Mouse (Mus musculus) olfactory bulb, adult 2 months (tissue): Measurements from ENCODE around the gene Ctdspl. TPM values are rescaled to one million over a fixed set of nuclear protein-coding genes. Genes with fewer than 3 reads are reported as not detected.

Source experiments
- H3K27ac ChIP-seq: fragments of 200-500 bp; 2 replicates; pipeline ENCODE4 v1.5.1; 2012; ENCODE audit warnings: low read depth, low read length; ENCODE audit not compliant: insufficient read depth
- H3K4me1 ChIP-seq: fragments of 200-500 bp; 2 replicates; pipeline ENCODE4 v1.6.1; 2012; ENCODE audit warnings: low read length; ENCODE audit not compliant: control insufficient read depth, insufficient read depth
- H3K4me3 ChIP-seq: fragments of 200-500 bp; 2 replicates; pipeline ENCODE4 v1.5.1; 2012; ENCODE audit warnings: mild to moderate bottlenecking, low read depth, low read length, moderate library complexity; ENCODE audit not compliant: insufficient read depth
- CTCF ChIP-seq: fragments of 200-500 bp; IDR thresholded peaks from 2 replicates; pipeline ENCODE4 v1.5.1; 2012; ENCODE audit warnings: low read depth, mild to moderate bottlenecking, low read length, moderate library complexity; ENCODE audit not compliant: insufficient read depth
- POLR2A ChIP-seq: fragments of 200-500 bp; IDR thresholded peaks from 2 replicates; pipeline ENCODE4 v1.6.1; 2012; ENCODE audit warnings: mild to moderate bottlenecking, low read depth, low read length, moderate library complexity; ENCODE audit not compliant: insufficient read depth
- WGBS: fragments of 180-500 bp; shearing (Covaris S2); methylation state at CpG from one replicate; pipeline ENCODE4 v1.1.7; 2018; 5-methylcytosine and 5-hydroxymethylcytosine counted together
- polyA plus RNA-seq: library from polyadenylated mRNA; stranded (reverse); fragments of >200 nt; gene quantifications from 2 replicates; pipeline ENCODE4 v1.2.4, GENCODE M21; 2012; ENCODE audit warnings: low replicate concordance; ENCODE audit not compliant: missing spikeins, insufficient read depth, insufficient read length

Gene Ctdspl
- polyA plus RNA-seq, 1 experiment: not detected

GRCm38 (mm10) chr9:118887734-118888133, 38.5 kb upstream of the Ctdspl start:
- no peaks in the 10 kb centered on the region for H3K4me1 ChIP-seq
- H3K27ac ChIP-seq: no peak overlapping the region
- TF ChIP-seq CTCF (no peak), POLR2A (no peak)
- no peak overlapping the region for H3K4me3 ChIP-seq
- WGBS: 89% methylated on average over 8 of the region's 8 CpGs

GRCm38 (mm10) chr9:118890149-118890548, 36.1 kb upstream of the Ctdspl start:
- Histone ChIP-seq H3K4me3 (no peak overlapping the region), H3K4me1 (no peaks in the 10 kb centered on the region), H3K27ac (no peak overlapping the region)
- no peak for TF ChIP-seq CTCF
- TF ChIP-seq POLR2A: no peak
- 86% methylated on average over 4 of the region's 4 CpGs for WGBS

- TF ChIP-seq CTCF (no peak), POLR2A (no peak)
- Histone ChIP-seq H3K4me1 (no peaks in the 10 kb centered on the region), H3K4me3 (no peak overlapping the region), H3K27ac (no peak overlapping the region)
- WGBS: 88% methylated on average over 2 of the region's 2 CpGs
Measured at GRCm38 (mm10) chr9:118890645-118891044, 35.6 kb upstream of the Ctdspl start.

DNA sequence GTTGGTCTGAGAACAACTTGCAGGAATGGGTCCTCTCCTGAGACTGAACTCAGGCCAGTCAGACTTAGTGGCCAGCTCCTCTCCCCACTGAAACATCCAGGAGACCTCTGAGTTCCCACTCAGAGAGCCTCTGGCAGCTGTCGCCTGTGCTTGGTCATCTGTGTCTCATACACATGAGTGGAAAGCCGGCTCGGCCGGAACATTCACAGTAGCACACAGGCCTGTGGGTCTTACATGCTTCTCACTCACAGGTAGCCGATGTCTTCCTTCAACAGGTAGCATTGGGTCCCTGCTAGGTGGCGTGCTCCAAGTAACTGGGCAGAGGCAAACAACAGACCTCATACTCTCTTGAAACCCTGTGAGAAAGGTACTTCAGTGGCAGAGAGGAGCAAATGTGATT, 35.2 kb upstream of the Ctdspl start:
- WGBS: 94% methylated on average over 6 of the region's 6 CpGs
- Histone ChIP-seq H3K4me1 (no peaks in the 10 kb centered on the region), H3K4me3 (no peak overlapping the region), H3K27ac (no peak overlapping the region)
- TF ChIP-seq CTCF (no peak), POLR2A (no peak)

DNA sequence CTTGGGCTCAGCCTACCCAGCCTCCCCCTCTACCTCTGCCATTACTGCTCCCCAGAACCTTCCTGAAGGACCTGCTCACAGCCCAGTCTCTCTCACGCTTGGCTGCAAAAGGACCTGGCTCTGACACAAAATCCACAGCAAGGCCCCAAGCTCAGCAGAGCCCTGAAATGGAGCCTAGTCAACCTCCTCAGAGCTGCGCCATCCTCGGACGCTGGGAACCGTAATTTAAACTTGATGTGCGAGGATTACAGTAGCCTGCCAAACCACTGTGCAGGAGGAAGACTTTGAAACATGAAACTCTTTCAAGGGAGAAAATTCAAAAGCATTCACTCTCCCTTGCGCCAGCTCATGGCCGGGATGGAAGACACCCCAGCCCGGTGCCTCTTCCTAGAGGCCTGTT, 34.7 kb upstream of the Ctdspl start:
- TF ChIP-seq CTCF: no peak
- TF ChIP-seq POLR2A: no peak
- WGBS: 71% methylated on average over 9 of the region's 9 CpGs
- H3K4me1 ChIP-seq: no peaks in the 10 kb centered on the region
- H3K4me3 ChIP-seq: no peak overlapping the region
- no peak overlapping the region for H3K27ac ChIP-seq

DNA sequence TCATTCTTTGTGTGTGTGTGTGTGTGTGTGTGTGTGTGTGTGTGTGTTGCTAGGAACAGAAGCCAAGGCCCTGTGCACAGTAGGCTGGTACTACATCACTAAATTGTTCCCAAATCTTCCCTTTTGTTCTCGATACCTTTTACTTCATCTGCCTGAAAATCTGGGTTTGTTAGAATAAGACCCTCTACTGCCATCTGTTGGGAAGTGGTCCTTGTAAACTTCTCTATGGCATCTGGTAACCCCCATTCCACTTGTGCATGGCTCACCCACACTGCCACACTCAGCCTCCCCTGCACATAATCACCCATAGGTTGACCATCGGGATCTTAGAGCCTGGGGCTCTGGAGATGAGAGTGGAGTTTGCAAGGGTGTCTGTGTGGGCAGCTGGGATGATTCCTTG, 31.2 kb upstream of the Ctdspl start:
- Histone ChIP-seq H3K4me1 (no peaks in the 10 kb centered on the region), H3K27ac (no peak overlapping the region), H3K4me3 (no peak overlapping the region)
- 69% methylated on average over 2 of the region's 2 CpGs for WGBS
- TF ChIP-seq POLR2A (no peak), CTCF (no peak)

GRCm38 (mm10) chr9:118900677-118901076, 25.6 kb upstream of the Ctdspl start:
- TF ChIP-seq CTCF (no peak), POLR2A (no peak)
- WGBS: 63% methylated on average over 2 of the region's 2 CpGs
- Histone ChIP-seq H3K4me1 (no peaks in the 10 kb centered on the region), H3K4me3 (no peak overlapping the region), H3K27ac (no peak overlapping the region)

DNA sequence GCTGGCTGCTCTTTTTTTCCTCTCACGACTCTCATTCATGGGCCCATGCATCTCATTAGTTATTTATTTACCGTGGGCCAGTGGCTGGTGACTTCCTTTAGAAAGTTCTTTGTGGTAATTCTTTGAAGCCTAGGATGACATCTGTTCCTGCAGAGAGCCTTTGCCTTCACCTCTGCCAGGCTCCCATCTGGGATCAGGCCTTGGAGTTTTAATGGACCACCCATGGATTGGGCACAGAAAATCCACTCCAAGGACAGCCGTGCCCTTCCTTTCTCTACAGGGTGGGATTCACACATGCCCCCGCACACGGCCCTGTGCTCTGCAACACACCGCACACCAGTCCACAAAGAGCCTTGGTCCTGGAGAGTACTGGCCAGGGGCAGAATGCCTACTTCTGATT, 24.3 kb upstream of the Ctdspl start:
- TF ChIP-seq CTCF (no peak), POLR2A (no peak)
- Histone ChIP-seq H3K4me3 (no peak overlapping the region), H3K27ac (no peak overlapping the region), H3K4me1 (no peaks in the 10 kb centered on the region)
- 46% methylated on average over 6 of the region's 6 CpGs for WGBS

GRCm38 (mm10) chr9:118907934-118908620, 18.2 kb upstream of the Ctdspl start:
- H3K4me1 ChIP-seq: no peaks in the 10 kb centered on the region
- 53% methylated on average over 18 of the region's 18 CpGs for WGBS
- H3K27ac ChIP-seq: no peak overlapping the region
- TF ChIP-seq CTCF: peak; percentile 90
- TF ChIP-seq POLR2A: no peak
- no peak overlapping the region for H3K4me3 ChIP-seq

GRCm38 (mm10) chr9:118913048-118913447, 13.2 kb upstream of the Ctdspl start:
- Histone ChIP-seq H3K27ac (no peak overlapping the region), H3K4me1 (0 out of 2 replicates have a peak, but pooled peaks cover 8% of the 10 kb centered on the region), H3K4me3 (no peak overlapping the region)
- TF ChIP-seq CTCF: no peak
- TF ChIP-seq POLR2A: no peak
- WGBS: 92% methylated on average over 9 of the region's 9 CpGs
